In genomic region chr5:28033281-28033680, GRCm38 (mm10) we compare ENCODE assay signal across 26 mouse cellular contexts. TPM values are rescaled to one million over a fixed set of nuclear protein-coding genes. Genes with fewer than 3 reads are reported as not detected.
DNase-seq lines count a peak whose midpoint lies in the region; ATAC-seq and TF ChIP-seq lines count a peak whose summit lies in the region.
"Had no signal": no experiment of that assay in that cellular context is flagged by ENCODE, and none has a peak within 500 bp of the region (broad histone marks: within the 10 kb centered on the region; RNA-seq: fewer than 3 reads in every experiment).

No protein-coding gene starts in this region.

- WGBS in heart, embryonic 10.5 days = 80% methylated on average over 5 of the region's 5 CpGs
- 73% methylated on average over 5 of the region's 5 CpGs for WGBS in heart, embryonic 11.5 days (ENCODE audit: insufficient replicate concordance)
- WGBS in liver, postnatal 0 days (ENCODE audit: insufficient replicate concordance) = 74% methylated on average over 5 of the region's 5 CpGs

- no peak overlapping the region for H3K4me3 ChIP-seq in gastrocnemius, adult 2 months
- no peak overlapping the region for H3K4me3 ChIP-seq in heart, embryonic 10.5 days
- no peak overlapping the region for H3K4me3 ChIP-seq in heart, embryonic 11.5 days (ENCODE audit: low read depth, low read length)
- H3K4me3 ChIP-seq in liver, postnatal 0 days (ENCODE audit: low read depth, low read length) = peak overlapping the region; percentile 6; the same call in 1 of the 2 replicates
- H3K4me3 ChIP-seq: forebrain, embryonic 10.5 days; heart, embryonic 13.5 days; hindbrain, embryonic 12.5 days; hindbrain, embryonic 15.5 days had no signal

- H3K27me3 ChIP-seq in heart, embryonic 10.5 days (ENCODE audit: insufficient read depth, poor library complexity, severe bottlenecking) = no peaks in the 10 kb centered on the region
- H3K27me3 ChIP-seq in heart, embryonic 11.5 days (ENCODE audit: control insufficient read depth, insufficient read depth, low read length) = no peaks in the 10 kb centered on the region
- no peaks in the 10 kb centered on the region for H3K27me3 ChIP-seq in liver, postnatal 0 days (ENCODE audit: insufficient read depth, low read length)
- H3K27me3 ChIP-seq: CH12.LX; heart, embryonic 13.5 days; hindbrain, embryonic 12.5 days; hindbrain, embryonic 15.5 days had no signal

- no peak for TF ChIP-seq EP300 in liver, postnatal 0 days (IDR thresholded peaks at IDR 0.05; ENCODE audit: low read depth)

- H3K9me3 ChIP-seq in heart, embryonic 10.5 days = no peaks in the 10 kb centered on the region
- no peaks in the 10 kb centered on the region for H3K9me3 ChIP-seq in heart, embryonic 11.5 days (replicated peaks; ENCODE audit: control insufficient read depth, low read length)
- H3K9me3 ChIP-seq in liver, postnatal 0 days (ENCODE audit: low read length) = no peaks in the 10 kb centered on the region
- H3K9me3 ChIP-seq: forebrain, embryonic 10.5 days; G1E; heart, embryonic 13.5 days; hindbrain, embryonic 12.5 days; hindbrain, embryonic 15.5 days had no signal

- DNase-seq in adrenal gland, postnatal 10 days = peak; percentile 20
- no peak for DNase-seq in adrenal gland, postnatal 4 days (ENCODE audit: low spot score in 2 of 2)
- DNase-seq in gastrocnemius, adult 18-20 months (ENCODE audit: low spot score) = peak; percentile 13
- no peak for DNase-seq in gastrocnemius, adult 2 months
- peak; percentile 16 for DNase-seq in heart, embryonic 10.5 days (ENCODE audit: low spot score)
- DNase-seq in liver, postnatal 0 days = no peak
- DNase-seq: adrenal gland, adult 8-10 months; adrenal gland, postnatal 36 days; B cell, adult 2 months; cerebellum, adult 11 months; cerebellum, adult 2 months; cerebellum, adult 9-11 months; cerebellum, postnatal 25 days; gastrocnemius, postnatal 14 days; heart, postnatal 14 days; kidney, adult 2 months had no signal

- peaks cover 19% of the 10 kb centered on the region; the same call in 1 of the 2 replicates for H3K4me1 ChIP-seq in heart, embryonic 10.5 days
- H3K4me1 ChIP-seq in heart, embryonic 11.5 days (ENCODE audit: control insufficient read depth, insufficient read depth, low read length) = peaks cover 16% of the 10 kb centered on the region
- peaks cover 16% of the 10 kb centered on the region for H3K4me1 ChIP-seq in liver, postnatal 0 days (ENCODE audit: insufficient read depth)
- H3K4me1 ChIP-seq: hindbrain, embryonic 12.5 days; hindbrain, embryonic 15.5 days had no signal

- no peak overlapping the region for H3K9ac ChIP-seq in heart, embryonic 11.5 days (ENCODE audit: low read depth, low read length)
- H3K9ac ChIP-seq in liver, postnatal 0 days (replicated peaks) = peak overlapping the region; percentile 22; the same call in 1 of the 2 replicates
- H3K9ac ChIP-seq: heart, embryonic 13.5 days; hindbrain, embryonic 12.5 days; hindbrain, embryonic 15.5 days had no signal

- intact Hi-C loops in gastrocnemius, adult 2 months (cut with DNase I) = no loop called here

- ATAC-seq in heart, embryonic 11.5 days (replicated peaks; ENCODE audit: insufficient number of reproducible peaks, low FRiP score, low TSS enrichment) = no peak
- ATAC-seq in liver, postnatal 0 days = no peak
- ATAC-seq: forebrain, embryonic 14.5 days; intestine, postnatal 0 days; Patski had no signal

- no peak for TF ChIP-seq CTCF in gastrocnemius, adult 2 months (IDR thresholded peaks at IDR 0.05)
- TF ChIP-seq CTCF in liver, postnatal 0 days (IDR thresholded peaks at IDR 0.05; ENCODE audit: low read depth) = no peak

- H3K27ac ChIP-seq in gastrocnemius, adult 2 months = no peak overlapping the region
- H3K27ac ChIP-seq in heart, embryonic 10.5 days = no peak overlapping the region
- H3K27ac ChIP-seq in heart, embryonic 11.5 days (ENCODE audit: low read depth, low read length) = no peak overlapping the region
- peak overlapping the region; percentile 88; the same call in 1 of the 2 replicates for H3K27ac ChIP-seq in liver, postnatal 0 days (ENCODE audit: low read depth)
- H3K27ac ChIP-seq: forebrain, embryonic 10.5 days; heart, embryonic 13.5 days; hindbrain, embryonic 12.5 days; hindbrain, embryonic 15.5 days had no signal

- no peak overlapping the region for H3K4me2 ChIP-seq in heart, embryonic 11.5 days
- H3K4me2 ChIP-seq in liver, postnatal 0 days (ENCODE audit: low read depth, low read length) = peak overlapping the region; percentile 44
- H3K4me2 ChIP-seq: heart, embryonic 13.5 days; hindbrain, embryonic 12.5 days; hindbrain, embryonic 15.5 days had no signal

- H3K36me3 ChIP-seq in heart, embryonic 10.5 days = no peaks in the 10 kb centered on the region
- no peaks in the 10 kb centered on the region for H3K36me3 ChIP-seq in heart, embryonic 11.5 days (ENCODE audit: control insufficient read depth, insufficient read depth, low read length)
- no peaks in the 10 kb centered on the region for H3K36me3 ChIP-seq in liver, postnatal 0 days (replicated peaks; ENCODE audit: insufficient read depth, low read length)
- H3K36me3 ChIP-seq: forebrain, embryonic 10.5 days; G1E; heart, embryonic 13.5 days; hindbrain, embryonic 12.5 days; hindbrain, embryonic 15.5 days had no signal

RNA-seq across cellular contexts. Expression of gene Insig1, which starts 37.9 kb away (rescaled TPM):
- total RNA-seq in adrenal gland, postnatal 10 days (2021) = 10 to 100 TPM; 67.2 to 71.2 TPM
- 10 to 100 TPM; 44.5 to 48.8 TPM for total RNA-seq in adrenal gland, postnatal 4 days (2021)
- total RNA-seq in gastrocnemius, adult 18-20 months (2021) = 10 to 100 TPM in 1 of 2 experiments, 1 to 10 TPM in 1; 8.4 to 11.4 TPM
- 1 to 10 TPM; 9.2 to 9.8 TPM for total RNA-seq in gastrocnemius, adult 2 months (2021)
- polyA plus RNA-seq in heart, embryonic 10.5 days (2016; fragmentation: Nextera tagmentation; extraction: Ambion mirVana) = 38.7 and 39.6 TPM in 2 replicates
- 34.6 and 37.8 TPM in 2 replicates for polyA plus RNA-seq in heart, embryonic 11.5 days (2014; fragmentation: Nextera tagmentation; extraction: Ambion mirVana)
- 36.3 and 40.3 TPM in 2 replicates for polyA plus RNA-seq in liver, postnatal 0 days (2015; fragmentation: Nextera tagmentation; extraction: Ambion mirVana)

Comparison
In these comparisons a context has a peak if more than half of its experiments do, and no peak if none do; other contexts are left out.
1. DNase-seq: peak in adrenal gland, postnatal 10 days (single experiment), gastrocnemius, adult 18-20 months (single experiment) and heart, embryonic 10.5 days (single experiment); none in adrenal gland, postnatal 4 days (0 of 2), gastrocnemius, adult 2 months (single experiment) and liver, postnatal 0 days (single experiment).